ENCODE assay signal across 26 mouse cellular contexts in the genomic region with DNA sequence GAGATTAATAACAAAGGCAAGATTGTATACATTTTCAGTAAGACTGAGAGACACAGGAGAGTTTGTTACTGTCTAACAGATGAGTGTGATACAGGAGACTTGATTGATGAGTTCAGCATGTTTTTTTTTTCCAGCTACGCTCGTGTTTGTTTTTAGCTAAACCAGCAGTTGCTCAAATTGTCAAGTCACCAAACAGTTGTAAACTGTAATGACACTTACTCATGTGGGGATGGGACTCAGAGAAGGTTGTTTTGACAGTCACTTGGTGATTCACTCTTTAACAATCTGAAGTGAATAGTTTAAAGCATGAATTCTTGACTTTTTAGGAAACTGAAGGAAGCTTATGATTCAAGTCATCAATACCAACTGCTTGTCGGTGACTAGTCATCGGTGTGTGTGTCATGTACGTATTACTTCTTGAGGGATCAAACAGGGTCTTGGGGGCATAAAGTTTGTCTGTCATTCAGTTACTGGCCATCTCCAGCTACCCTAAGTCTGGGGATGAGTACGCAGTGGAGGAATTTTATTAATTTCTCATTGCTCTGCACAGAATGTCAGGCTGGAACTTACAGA. TPM values are rescaled to one million over a fixed set of nuclear protein-coding genes. Genes with fewer than 3 reads are reported as not detected.
A peak's percentile ranks its signal among the peaks of the same experiment; 100 is the strongest.
DNase-seq lines count a peak whose midpoint lies in the region; ATAC-seq and TF ChIP-seq lines count a peak whose summit lies in the region.
"Had no signal": no experiment of that assay in that cellular context is flagged by ENCODE, and none has a peak within 500 bp of the region (broad histone marks: within the 10 kb centered on the region; RNA-seq: fewer than 3 reads in every experiment).

No protein-coding gene starts in this region.

- peaks cover 16% of the 10 kb centered on the region for H3K4me1 ChIP-seq in intestine, embryonic 15.5 days (replicated peaks)
- H3K4me1 ChIP-seq in intestine, embryonic 16.5 days (ENCODE audit: control insufficient read depth, insufficient read depth, low read length), result peaks cover 7% of the 10 kb centered on the region; the same call in 1 of the 2 replicates
- H3K4me1 ChIP-seq in embryonic facial prominence, embryonic 13.5 days, result peaks cover 28% of the 10 kb centered on the region

- H3K27ac ChIP-seq in intestine, embryonic 15.5 days, result peak overlapping the region; percentile 60; the same call in 1 of the 2 replicates
- H3K27ac ChIP-seq in intestine, embryonic 16.5 days (ENCODE audit: low read length), result no peak overlapping the region
- peak overlapping the region; percentile 75 for H3K27ac ChIP-seq in embryonic facial prominence, embryonic 13.5 days
- H3K27ac ChIP-seq: forebrain, embryonic 13.5 days; heart, embryonic 15.5 days; hindbrain, embryonic 14.5 days; liver, embryonic 13.5 days; midbrain, embryonic 13.5 days; neural tube, embryonic 12.5 days had no signal

- H3K79me2 ChIP-seq in C2C12 (ENCODE audit: control insufficient read depth, insufficient read depth), result no peaks in the 10 kb centered on the region

- H3K4me2 ChIP-seq in intestine, embryonic 15.5 days (replicated peaks), result no peak overlapping the region
- H3K4me2 ChIP-seq in intestine, embryonic 16.5 days (ENCODE audit: low read depth, low read length), result no peak overlapping the region
- H3K4me2 ChIP-seq in embryonic facial prominence, embryonic 13.5 days, result no peak overlapping the region
- H3K4me2 ChIP-seq: forebrain, embryonic 13.5 days; heart, embryonic 15.5 days; hindbrain, embryonic 14.5 days; liver, embryonic 13.5 days; midbrain, embryonic 13.5 days; neural tube, embryonic 12.5 days had no signal

- 41% methylated on average over 6 of the region's 6 CpGs for WGBS in intestine, embryonic 15.5 days
- 45% methylated on average over 6 of the region's 6 CpGs for WGBS in intestine, embryonic 16.5 days
- 51% methylated on average over 6 of the region's 6 CpGs for WGBS in embryonic facial prominence, embryonic 13.5 days

- no peak overlapping the region for H3ac ChIP-seq in C2C12 (ENCODE audit: control insufficient read depth, insufficient read length, low read depth)

- H3K79me3 ChIP-seq in C2C12 (ENCODE audit: low read depth), result no peaks in the 10 kb centered on the region

- no peak overlapping the region for H3K4me3 ChIP-seq in intestine, embryonic 15.5 days (replicated peaks)
- no peak overlapping the region for H3K4me3 ChIP-seq in intestine, embryonic 16.5 days (ENCODE audit: low read length)
- no peak overlapping the region for H3K4me3 ChIP-seq in C2C12 (ENCODE audit: insufficient read depth, poor library complexity, severe bottlenecking)
- H3K4me3 ChIP-seq in embryonic facial prominence, embryonic 13.5 days, result no peak overlapping the region
- H3K4me3 ChIP-seq: forebrain, embryonic 13.5 days; heart, embryonic 15.5 days; liver, embryonic 13.5 days; midbrain, embryonic 13.5 days; neural tube, embryonic 12.5 days had no signal

- H3K9me3 ChIP-seq in intestine, embryonic 15.5 days, result no peaks in the 10 kb centered on the region
- no peaks in the 10 kb centered on the region for H3K9me3 ChIP-seq in intestine, embryonic 16.5 days (ENCODE audit: control insufficient read depth, low read length)
- H3K9me3 ChIP-seq in embryonic facial prominence, embryonic 13.5 days, result no peaks in the 10 kb centered on the region
- H3K9me3 ChIP-seq: forebrain, embryonic 13.5 days; heart, embryonic 15.5 days; liver, embryonic 13.5 days; midbrain, embryonic 13.5 days; neural tube, embryonic 12.5 days had no signal

- peak; percentile 23 for DNase-seq in 3134 (ENCODE audit: extremely low read depth, insufficient read length, low spot score)
- DNase-seq in gastrocnemius, postnatal 25 days, result no peak
- no peak for DNase-seq in heart, postnatal 10 days
- no peak for DNase-seq in left cerebral cortex, postnatal 25 days (ENCODE audit: low spot score in 2 of 2)
- DNase-seq: adrenal gland, adult 8-10 months; cerebellum, adult 2 months; cerebellum, postnatal 36 days; embryo, embryonic 11 days; heart, adult 18-20 months; heart, postnatal 4 days; kidney, postnatal 4 days; liver, embryonic 13.5 days; lung, adult 2 months; right cerebral cortex, postnatal 25 days; spleen, adult 18-20 months; thymus, postnatal 14 days had no signal

- no peaks in the 10 kb centered on the region for H3K27me3 ChIP-seq in intestine, embryonic 15.5 days (replicated peaks)
- no peaks in the 10 kb centered on the region for H3K27me3 ChIP-seq in intestine, embryonic 16.5 days (replicated peaks; ENCODE audit: control insufficient read depth, insufficient read depth, low read length)
- no peaks in the 10 kb centered on the region for H3K27me3 ChIP-seq in C2C12 (ENCODE audit: control insufficient read depth, insufficient read depth, insufficient read length)
- no peaks in the 10 kb centered on the region for H3K27me3 ChIP-seq in embryonic facial prominence, embryonic 13.5 days
- H3K27me3 ChIP-seq: forebrain, embryonic 13.5 days; heart, embryonic 15.5 days; liver, embryonic 13.5 days; midbrain, embryonic 13.5 days; neural tube, embryonic 12.5 days had no signal

- no peaks in the 10 kb centered on the region for H3K36me3 ChIP-seq in intestine, embryonic 15.5 days
- no peaks in the 10 kb centered on the region for H3K36me3 ChIP-seq in intestine, embryonic 16.5 days (ENCODE audit: control insufficient read depth, insufficient read depth, low read length)
- no peaks in the 10 kb centered on the region for H3K36me3 ChIP-seq in C2C12 (ENCODE audit: control insufficient read depth, insufficient read depth)
- no peaks in the 10 kb centered on the region for H3K36me3 ChIP-seq in embryonic facial prominence, embryonic 13.5 days
- H3K36me3 ChIP-seq: heart, embryonic 15.5 days; liver, embryonic 13.5 days; midbrain, embryonic 13.5 days; neural tube, embryonic 12.5 days had no signal

- no peak for TF ChIP-seq CTCF in C2C12 (IDR thresholded peaks at IDR 0.05; ENCODE audit: control insufficient read depth, insufficient read depth, insufficient read length)

- intact Hi-C loops in heart, postnatal 10 days (cut with DNase I), result loop anchor here (5.0 kb wide), 1 partner anchor 76 kb away; no protein-coding TSS in a partner anchor
- intact Hi-C loops in left cerebral cortex, postnatal 25 days (cut with DNase I), result no loop called here

- ATAC-seq in intestine, embryonic 15.5 days, result no peak
- no peak for ATAC-seq in intestine, embryonic 16.5 days
- ATAC-seq in embryonic facial prominence, embryonic 13.5 days (ENCODE audit: insufficient number of reproducible peaks, insufficient read depth, low FRiP score, low TSS enrichment, low read depth), result no peak
- ATAC-seq: forebrain, embryonic 13.5 days; inflammation-experienced regulatory T-cells, adult 6 months; midbrain, embryonic 13.5 days had no signal

- H3K9ac ChIP-seq in intestine, embryonic 15.5 days, result no peak overlapping the region
- H3K9ac ChIP-seq in intestine, embryonic 16.5 days (ENCODE audit: low read depth, low read length), result no peak overlapping the region
- no peak overlapping the region for H3K9ac ChIP-seq in embryonic facial prominence, embryonic 13.5 days
- H3K9ac ChIP-seq: forebrain, embryonic 13.5 days; heart, embryonic 15.5 days; hindbrain, embryonic 14.5 days; liver, embryonic 13.5 days; midbrain, embryonic 13.5 days; neural tube, embryonic 12.5 days had no signal

TF ChIP-seq in C2C12, 6 proteins besides CTCF, POLR2A, EP300 and RAD21:
- TF ChIP-seq MYOD1 (IDR thresholded peaks at IDR 0.05; ENCODE audit: control insufficient read depth, insufficient read length, low read depth), result no peak
- no peak for TF ChIP-seq MYOG (IDR thresholded peaks at IDR 0.05; ENCODE audit: control insufficient read depth, extremely low read depth, insufficient read length)
- no peak for TF ChIP-seq USF1 (IDR thresholded peaks at IDR 0.05; ENCODE audit: low read depth)
- peak; percentile 57 for TF ChIP-seq MAX (IDR thresholded peaks at IDR 0.05)
- no peak for TF ChIP-seq FOSL1 (IDR thresholded peaks at IDR 0.05; ENCODE audit: insufficient read depth, low read length, poor library complexity, severe bottlenecking)
- TF ChIP-seq CEBPB (IDR thresholded peaks at IDR 0.05; ENCODE audit: low read depth), result no peak

RNA-seq across cellular contexts. Expression of gene Hacd4, which starts 2.0 kb away (rescaled TPM):
- 12.2 and 12.7 TPM in 2 replicates for polyA plus RNA-seq in intestine, embryonic 15.5 days (2015; fragmentation: Nextera tagmentation; extraction: Ambion mirVana)
- 10.8 and 12.1 TPM in 2 replicates for polyA plus RNA-seq in intestine, embryonic 16.5 days (2015; fragmentation: Nextera tagmentation; extraction: Ambion mirVana)
- polyA plus RNA-seq in C2C12 (2012; fragmentation: generic; extraction: Trizol), result 1.7 TPM
- polyA plus RNA-seq in embryonic facial prominence, embryonic 13.5 days (2015; fragmentation: Nextera tagmentation; extraction: Ambion mirVana), result 11.3 and 12.2 TPM in 2 replicates
- 1 to 10 TPM; 1.3 to 1.6 TPM for total RNA-seq in gastrocnemius, postnatal 25 days (2021)
- 1 to 10 TPM; 4.9 to 6.0 TPM for total RNA-seq in heart, postnatal 10 days (2021)
- total RNA-seq in left cerebral cortex, postnatal 25 days (2021), result 1 to 10 TPM; 1.1 to 2.0 TPM
